Mouse (Mus musculus): ENCODE data around the gene Lmln.

- TF ChIP-seq POLR2A (IDR thresholded peaks at IDR 0.05; ENCODE audit: insufficient read length, low read depth) = no peak
- no peak for TF ChIP-seq CEBPB (IDR thresholded peaks at IDR 0.05; ENCODE audit: insufficient read depth, poor library complexity, severe bottlenecking)
- no peak for TF ChIP-seq MAX (IDR thresholded peaks at IDR 0.05; ENCODE audit: low read depth)
- TF ChIP-seq TCF12 (IDR thresholded peaks at IDR 0.05; ENCODE audit: insufficient read depth, poor library complexity, severe bottlenecking) = no peak
- TF ChIP-seq POLR2AphosphoS2 (IDR thresholded peaks at IDR 0.05; ENCODE audit: insufficient read length, low read depth) = no peak
- TF ChIP-seq USF1 (IDR thresholded peaks at IDR 0.05; ENCODE audit: low read depth) = no peak
- TF ChIP-seq MYOG (IDR thresholded peaks at IDR 0.05; ENCODE audit: control insufficient read depth in 1 of 3, insufficient read depth in 1 of 3, insufficient read length in 2 of 3, low read depth in 2 of 3) = no peak
- no peak for TF ChIP-seq E2F4 (IDR thresholded peaks at IDR 0.05; ENCODE audit: insufficient read depth)
Measured at GRCm38 (mm10) chr16:33043268-33043667, 19.1 kb upstream of the Lmln start.

All from myocyte (in vitro differentiated cells).